Mouse (Mus musculus) 416B (cell line): ENCODE measurements at regions not wholly inside any gene's neighbourhood (a gene's known extent, or its start where the extent isn't known, plus 50 kb on each side); places are given as distances from the start of the nearest gene placed in this dataset.

Source experiments
- DNase-seq: peaks from one replicate; pipeline ENCODE4 v3.0.0; 2011; ENCODE audit warnings: low read depth

GRCm38 (mm10) chr14:54148626-54149025 lies 105.3 kb downstream of the Dad1 start:
- no peak for DNase-seq

- DNase-seq, result peak; percentile 17
Observed at GRCm38 (mm10) chr14:54148121-54148520, 105.8 kb downstream of the Dad1 start.

DNA sequence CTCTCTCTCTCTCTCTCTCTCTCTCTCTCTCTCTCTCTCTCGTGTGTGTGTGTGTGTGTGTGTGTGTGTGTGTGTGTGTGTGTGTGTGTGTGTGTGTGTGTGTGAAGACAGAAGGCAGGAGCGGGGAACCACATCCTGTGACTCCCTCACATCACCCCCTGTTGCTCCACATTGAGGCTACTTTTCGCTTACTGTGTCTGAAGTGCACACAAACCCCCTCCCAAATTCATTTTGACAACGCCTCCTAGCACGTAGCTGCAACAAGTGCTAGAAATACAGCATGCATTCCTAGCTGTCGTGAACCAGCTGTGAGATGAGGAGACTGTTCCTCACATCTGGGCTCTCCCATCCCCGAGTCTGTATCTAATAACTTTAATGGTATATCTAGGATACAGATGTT lies 106.4 kb downstream of the Dad1 start:
- DNase-seq, result peak; percentile 31

DNA sequence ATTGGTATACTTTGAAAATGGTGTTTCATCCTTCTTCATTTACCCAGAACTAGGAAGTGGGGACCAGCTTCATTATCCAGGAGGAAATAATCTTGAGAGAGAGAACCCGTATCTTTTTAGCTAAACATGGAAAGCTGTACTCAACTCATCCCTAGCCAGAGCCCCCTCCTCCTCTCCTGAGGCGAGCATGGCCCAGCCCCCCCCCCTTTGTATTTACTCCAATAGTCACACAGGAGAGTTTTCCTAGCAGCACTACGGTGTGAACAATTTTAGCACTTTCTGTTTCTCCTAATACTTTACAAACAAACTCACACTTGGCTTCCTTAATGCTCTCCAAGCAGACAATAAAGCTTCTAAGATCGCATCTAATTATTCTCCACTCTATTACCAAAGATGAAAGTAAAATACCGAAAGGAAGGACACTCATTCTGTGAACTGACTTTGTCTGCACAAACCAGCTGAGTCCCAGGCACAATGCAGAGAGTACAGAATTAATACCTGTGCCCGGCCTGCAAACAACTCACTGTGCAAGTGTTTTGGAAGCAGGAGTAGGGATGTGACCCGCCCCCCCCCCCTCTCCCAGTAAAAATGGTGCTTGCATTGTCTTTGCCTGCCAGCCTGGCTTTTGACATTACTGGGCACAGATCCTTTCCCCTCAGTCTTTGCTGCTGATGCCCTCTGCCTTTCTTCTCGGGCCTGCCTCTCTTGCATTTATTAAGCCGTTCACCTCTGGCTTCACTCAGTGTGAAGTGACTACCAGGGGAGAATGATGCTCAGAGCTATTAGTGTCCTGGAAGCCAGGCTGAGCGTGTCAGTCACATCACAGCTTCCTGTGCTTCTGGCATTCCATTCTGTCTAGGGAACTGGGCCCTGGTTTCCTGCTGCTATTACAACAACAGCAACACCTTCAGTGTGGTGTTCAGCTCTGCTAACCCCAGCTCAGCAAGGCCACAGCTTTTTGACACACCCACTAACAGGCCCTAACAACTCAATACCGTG lies 107.9 kb downstream of the Dad1 start:
- DNase-seq, result peak; percentile 9

DNA sequence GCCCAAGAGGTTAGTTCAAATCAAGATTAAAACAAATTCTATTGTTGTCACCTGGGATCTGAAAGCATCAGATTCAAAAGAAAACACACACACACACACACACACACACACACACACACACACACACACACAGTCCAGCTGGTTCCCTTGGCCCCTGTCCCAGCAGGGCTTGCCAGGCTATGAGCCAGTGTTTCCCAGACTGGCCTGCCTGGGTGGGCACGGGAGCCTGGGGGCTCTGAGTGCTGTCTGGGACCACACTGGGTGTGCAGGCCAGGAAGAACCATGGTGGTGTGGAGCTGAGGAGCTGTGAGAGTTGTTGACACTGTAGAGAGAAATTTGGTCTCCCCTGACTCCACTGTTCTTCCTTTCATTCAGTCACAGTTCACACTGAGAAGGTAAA lies 110.1 kb downstream of the Dad1 start:
- no peak for DNase-seq

GRCm38 (mm10) chr14:54138288-54138687 lies 115.6 kb downstream of the Dad1 start:
- peak; percentile 53 for DNase-seq

GRCm38 (mm10) chr14:54136538-54136937 lies 117.4 kb downstream of the Dad1 start:
- no peak for DNase-seq

GRCm38 (mm10) chr14:54128334-54128733 lies 125.6 kb downstream of the Dad1 start:
- DNase-seq, result peak; percentile 42

GRCm38 (mm10) chr14:54125510-54125909 lies 128.4 kb downstream of the Dad1 start:
- no peak for DNase-seq

DNA sequence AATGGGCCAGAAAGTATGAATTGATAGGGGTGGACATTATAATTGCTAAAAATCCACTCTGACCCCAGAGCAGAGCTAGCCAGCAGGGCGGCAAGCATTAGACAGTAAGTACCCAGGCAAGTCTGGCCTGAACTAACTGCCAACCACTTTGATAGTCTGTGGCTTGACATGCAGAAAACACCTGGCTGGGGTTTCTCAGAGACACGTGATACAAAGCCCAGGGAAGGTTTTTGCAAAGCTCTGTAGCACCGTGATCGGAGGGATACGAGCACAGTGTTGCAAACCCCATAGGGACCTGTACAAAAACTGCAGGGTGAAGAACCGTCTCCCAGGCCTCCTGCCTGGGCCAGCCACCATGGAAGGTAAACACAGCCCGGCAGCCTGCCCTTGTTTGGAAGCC lies 131.9 kb downstream of the Dad1 start:
- DNase-seq, result no peak

DNA sequence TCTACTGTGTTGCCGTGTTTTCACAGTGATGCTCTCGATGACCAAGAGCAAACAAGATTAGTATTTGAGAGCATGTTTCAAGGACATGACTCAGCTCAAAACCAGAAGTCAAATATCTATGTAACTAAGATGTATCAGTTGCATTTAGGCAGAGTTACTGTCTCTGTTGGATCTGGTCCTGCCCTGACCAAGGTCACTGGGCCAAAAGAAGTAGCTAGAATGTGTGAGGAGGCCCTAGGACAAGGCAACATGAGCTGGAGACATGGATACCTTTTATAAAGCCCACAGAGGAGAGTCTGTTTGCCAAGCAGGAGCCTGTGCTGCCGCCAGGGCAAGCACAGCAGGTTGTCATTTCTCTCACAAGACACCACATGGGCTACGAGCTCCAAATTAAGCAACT lies 132.6 kb downstream of the Dad1 start:
- DNase-seq, result peak; percentile 31

- no peak for DNase-seq
Observed at GRCm38 (mm10) chr14:54120194-54120593, 133.7 kb downstream of the Dad1 start.

DNA sequence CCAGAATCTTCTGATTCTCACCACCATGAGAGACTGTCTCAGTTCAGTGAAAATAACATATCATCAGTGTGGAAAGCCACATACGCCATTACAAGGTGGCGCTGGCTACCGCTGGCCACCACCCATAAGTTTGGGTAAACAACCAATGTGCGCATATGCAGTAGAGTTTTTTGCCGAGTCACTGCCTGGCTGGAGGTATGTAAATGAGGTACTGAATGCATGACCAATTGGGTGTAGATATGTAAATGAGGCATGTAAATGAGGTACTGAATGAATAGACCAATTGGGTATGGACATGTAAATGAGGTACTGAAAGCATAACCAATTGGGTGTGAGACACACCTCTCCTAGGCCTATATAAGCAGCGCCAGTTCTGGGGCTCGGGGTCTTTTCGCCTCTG lies 136.3 kb downstream of the Dad1 start:
- DNase-seq, result peak; percentile 26

GRCm38 (mm10) chr14:54113216-54113615 lies 140.7 kb downstream of the Dad1 start:
- DNase-seq, result no peak

DNA sequence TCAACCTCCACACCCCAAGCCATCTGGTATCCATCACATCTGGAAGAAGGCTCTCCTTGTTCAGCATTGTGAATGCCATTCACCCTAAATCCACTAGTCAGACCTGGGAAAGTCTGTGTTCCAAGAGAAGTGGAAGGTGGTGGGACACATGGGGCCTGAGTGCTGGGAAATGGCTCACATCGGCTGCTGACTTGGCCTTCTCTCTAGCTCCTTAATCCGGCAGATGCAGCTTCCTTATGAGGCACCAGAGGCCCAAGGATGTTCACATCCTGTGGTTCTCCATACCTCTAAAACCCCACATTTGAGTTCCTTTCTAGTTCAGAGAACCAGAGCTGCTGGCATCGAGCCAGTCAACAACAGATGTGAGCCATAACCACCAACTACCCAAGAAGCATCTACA lies 142.9 kb downstream of the Dad1 start:
- DNase-seq, result peak; percentile 87

GRCm38 (mm10) chr14:54109129-54109528 lies 144.8 kb downstream of the Dad1 start:
- DNase-seq, result no peak

DNA sequence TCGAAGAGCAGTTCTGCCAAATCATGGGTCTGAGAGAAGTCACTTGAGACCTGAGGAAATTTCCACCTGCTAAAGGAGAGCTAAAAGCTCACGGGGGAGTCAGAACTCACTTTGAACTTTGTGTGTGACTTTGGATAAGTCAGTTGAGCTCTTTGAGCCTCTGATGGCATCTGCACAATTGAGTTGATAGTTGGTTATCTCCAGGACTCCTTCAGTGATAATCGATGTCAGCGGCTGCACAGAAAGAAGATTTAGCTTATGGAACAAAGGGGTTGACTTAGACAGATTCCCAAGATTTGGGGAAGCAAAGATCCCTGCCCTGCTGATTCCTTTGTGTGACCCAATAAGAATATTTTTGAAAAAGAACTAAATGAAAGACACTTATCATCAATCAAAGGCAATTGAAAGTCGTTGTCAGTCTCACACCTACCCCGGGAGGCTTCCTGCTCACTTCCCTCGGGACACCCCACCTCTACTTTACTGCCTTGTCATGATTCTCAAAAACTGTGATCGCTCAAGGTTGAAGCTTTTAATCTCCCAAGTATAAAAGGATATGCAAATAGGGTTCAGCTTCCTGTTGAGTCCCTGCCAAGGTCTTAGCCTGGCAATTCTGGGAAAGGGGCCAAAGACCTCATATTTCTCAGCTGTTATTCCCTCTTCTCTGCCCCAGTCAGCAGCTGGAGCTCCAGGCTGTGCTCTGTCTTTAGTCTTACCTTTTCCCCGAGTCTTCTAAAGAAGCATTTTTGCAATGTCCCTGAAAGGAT lies 145.4 kb downstream of the Dad1 start:
- DNase-seq, result peak; percentile 78

GRCm38 (mm10) chr14:54107204-54107796 lies 146.6 kb downstream of the Dad1 start:
- DNase-seq, result no peak

- DNase-seq, result no peak
Observed at GRCm38 (mm10) chr14:54104243-54104642, 149.7 kb downstream of the Dad1 start.

DNA sequence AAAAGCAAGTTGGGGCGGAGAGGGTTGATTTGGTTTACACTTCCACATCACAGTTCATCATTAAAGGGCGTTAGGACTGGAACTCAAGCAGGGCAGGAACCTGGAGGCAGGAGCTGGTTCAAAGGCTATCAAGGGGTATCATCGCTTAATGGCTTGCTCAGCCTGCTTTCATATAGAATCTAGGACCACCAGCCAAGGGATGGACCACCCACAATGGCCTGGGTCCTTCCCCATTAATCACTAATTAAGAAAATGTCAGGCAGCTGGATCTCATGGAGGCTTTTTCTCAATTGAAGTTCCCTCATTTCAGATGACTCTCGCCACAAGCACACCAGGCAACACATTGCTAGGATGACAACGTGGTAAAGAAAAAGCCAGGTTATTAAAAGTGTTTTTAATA lies 150.4 kb downstream of the Dad1 start:
- DNase-seq, result no peak

DNA sequence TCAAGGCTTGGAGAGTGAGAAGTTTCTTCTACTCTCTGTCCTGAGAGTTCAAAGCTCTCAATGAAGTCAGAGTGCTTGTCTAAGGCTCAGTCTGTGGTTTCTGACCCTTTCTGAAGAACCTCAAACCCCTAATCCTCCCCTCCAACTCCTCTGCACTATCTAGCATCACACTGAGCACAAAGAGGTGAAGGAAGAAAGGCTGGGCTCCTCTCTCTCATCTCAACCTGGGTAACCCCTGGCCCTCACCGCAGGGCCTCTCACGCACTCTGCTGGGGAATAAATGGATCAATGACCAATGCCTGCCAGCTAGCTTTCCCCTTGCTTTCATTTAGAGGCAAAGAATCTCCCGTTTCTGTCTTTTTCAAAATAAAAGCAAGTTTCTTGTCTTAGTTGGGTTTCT lies 150.8 kb downstream of the Dad1 start:
- no peak for DNase-seq

- peak; percentile 40 for DNase-seq
Observed at GRCm38 (mm10) chr14:54101775-54102174, 152.1 kb downstream of the Dad1 start.

- no peak for DNase-seq
Observed at GRCm38 (mm10) chr14:54099360-54099759, 154.5 kb downstream of the Dad1 start.
